Mouse (Mus musculus): ENCODE measurements at regions not wholly inside any gene's neighbourhood (a gene's known extent, or its start where the extent isn't known, plus 50 kb on each side); places are given as distances from the start of the nearest gene placed in this dataset.

- no peak for ATAC-seq (ENCODE audit: low TSS enrichment)
Measured at GRCm38 (mm10) chr2:161470844-161471243, 362.0 kb upstream of the Chd6 start.

- ATAC-seq (ENCODE audit: low TSS enrichment) = peak; percentile 84; the same call in 1 of the 2 replicates
Measured at GRCm38 (mm10) chr2:161470025-161470424, 361.1 kb upstream of the Chd6 start.

- no peak for ATAC-seq (ENCODE audit: low TSS enrichment)
Measured at GRCm38 (mm10) chr2:161467035-161467434, 358.2 kb upstream of the Chd6 start.

- no peak for ATAC-seq (ENCODE audit: low TSS enrichment)
Measured at GRCm38 (mm10) chr2:161460600-161460999, 351.7 kb upstream of the Chd6 start.

GRCm38 (mm10) chr2:161454466-161454865 is 345.6 kb upstream of the Chd6 start:
- ATAC-seq (ENCODE audit: low TSS enrichment) = no peak

GRCm38 (mm10) chr2:161433816-161434215 is 324.9 kb upstream of the Chd6 start:
- no peak for ATAC-seq (ENCODE audit: low TSS enrichment)

- no peak for ATAC-seq (ENCODE audit: low TSS enrichment)
Measured at GRCm38 (mm10) chr2:161429294-161429693, 320.4 kb upstream of the Chd6 start.

- ATAC-seq (ENCODE audit: low TSS enrichment) = no peak
Measured at GRCm38 (mm10) chr2:161425587-161425986, 316.7 kb upstream of the Chd6 start.

GRCm38 (mm10) chr2:161418062-161418461 is 309.2 kb upstream of the Chd6 start:
- peak; percentile 98 for ATAC-seq (ENCODE audit: low TSS enrichment)

GRCm38 (mm10) chr2:161416218-161416927 is 307.5 kb upstream of the Chd6 start:
- no peak for ATAC-seq (ENCODE audit: low TSS enrichment)

- no peak for ATAC-seq (ENCODE audit: low TSS enrichment)
Measured at GRCm38 (mm10) chr2:161408306-161408705, 299.4 kb upstream of the Chd6 start.

- no peak for ATAC-seq (ENCODE audit: low TSS enrichment)
Measured at GRCm38 (mm10) chr2:161405847-161406384, 297.0 kb upstream of the Chd6 start.

- ATAC-seq (ENCODE audit: low TSS enrichment) = no peak
Measured at GRCm38 (mm10) chr2:161398061-161398460, 289.2 kb upstream of the Chd6 start.

- ATAC-seq (ENCODE audit: low TSS enrichment) = no peak
Measured at GRCm38 (mm10) chr2:161390954-161391690, 282.2 kb upstream of the Chd6 start.

- no peak for ATAC-seq (ENCODE audit: low TSS enrichment)
Measured at GRCm38 (mm10) chr2:161389318-161389835, 280.5 kb upstream of the Chd6 start.

- no peak for ATAC-seq (ENCODE audit: low TSS enrichment)
Measured at GRCm38 (mm10) chr2:161387054-161387453, 278.2 kb upstream of the Chd6 start.

GRCm38 (mm10) chr2:161382411-161382810 is 273.5 kb upstream of the Chd6 start:
- ATAC-seq (ENCODE audit: low TSS enrichment) = no peak

- no peak for ATAC-seq (ENCODE audit: low TSS enrichment)
Measured at GRCm38 (mm10) chr2:161378313-161378712, 269.4 kb upstream of the Chd6 start.

GRCm38 (mm10) chr2:161362325-161362724 is 253.4 kb upstream of the Chd6 start:
- ATAC-seq (ENCODE audit: low TSS enrichment) = 0 out of 2 replicates have a peak, but pooled peaks have one; percentile 38

- ATAC-seq (ENCODE audit: low TSS enrichment) = 0 out of 2 replicates have a peak, but pooled peaks have one; percentile 27
Measured at GRCm38 (mm10) chr2:161349110-161349509, 240.2 kb upstream of the Chd6 start.

GRCm38 (mm10) chr2:161344018-161344417 is 235.1 kb upstream of the Chd6 start:
- peak; percentile 70; the same call in 1 of the 2 replicates for ATAC-seq (ENCODE audit: low TSS enrichment)

GRCm38 (mm10) chr2:161342648-161343047 is 233.8 kb upstream of the Chd6 start:
- ATAC-seq (ENCODE audit: low TSS enrichment) = no peak

Data from frontal cortex, adult (tissue).